In genomic region chr2:166592034-166592912, GRCm38 (mm10) we compare ENCODE assay signal across 8 mouse cellular contexts.
A peak's percentile ranks its signal among the peaks of the same experiment; 100 is the strongest.
DNase-seq lines count a peak whose midpoint lies in the region; ATAC-seq lines count a peak whose summit lies in the region.

No protein-coding gene starts in this region.

- no peak overlapping the region for H3K4me2 ChIP-seq in hindbrain, embryonic 15.5 days

- peak; percentile 43 for DNase-seq in Muller cell, postnatal 12 days (ENCODE audit: inconsistent ontology term)
- DNase-seq in cerebellum, adult 11-12 months: peak; percentile 77
- DNase-seq in forelimb bud, embryonic 11.5 days (ENCODE audit: low read depth, low spot score): peak; percentile 75
- DNase-seq in left cerebral cortex, adult 18-20 months (ENCODE audit: low spot score in 2 of 2): peak; percentile 84 to 87
- DNase-seq in midbrain, embryonic 10.5 days (ENCODE audit: low spot score): peak; percentile 74
- DNase-seq in right cerebral cortex, postnatal 36 days (ENCODE audit: low spot score in 2 of 2): peak; percentile 67 to 73
- peak; percentile 63 to 80 for DNase-seq in urinary bladder, postnatal 4 days (ENCODE audit: low spot score in 2 of 2)

- H3K4me3 ChIP-seq in hindbrain, embryonic 15.5 days: no peak overlapping the region
- H3K4me3 ChIP-seq in midbrain, embryonic 10.5 days: no peak overlapping the region

- 41% methylated on average over 21 of the region's 21 CpGs for WGBS in hindbrain, embryonic 15.5 days
- 43% methylated on average over 21 of the region's 21 CpGs for WGBS in midbrain, embryonic 10.5 days

- peak; percentile 66; the same call in 1 of the 2 replicates for ATAC-seq in hindbrain, embryonic 15.5 days (ENCODE audit: low FRiP score, low read depth)

- H3K9ac ChIP-seq in hindbrain, embryonic 15.5 days: no peak overlapping the region

- H3K27ac ChIP-seq in hindbrain, embryonic 15.5 days (replicated peaks): no peak overlapping the region
- no peak overlapping the region; the same call in 1 of the 2 replicates for H3K27ac ChIP-seq in midbrain, embryonic 10.5 days (replicated peaks)

- no peaks in the 10 kb centered on the region for H3K4me1 ChIP-seq in hindbrain, embryonic 15.5 days (replicated peaks)
- H3K4me1 ChIP-seq in midbrain, embryonic 10.5 days: 0 out of 2 replicates have a peak, but pooled peaks cover 4% of the 10 kb centered on the region

- no peaks in the 10 kb centered on the region for H3K36me3 ChIP-seq in hindbrain, embryonic 15.5 days
- H3K36me3 ChIP-seq in midbrain, embryonic 10.5 days: peaks cover 84% of the 10 kb centered on the region

- H3K9me3 ChIP-seq in hindbrain, embryonic 15.5 days: no peaks in the 10 kb centered on the region
- no peaks in the 10 kb centered on the region for H3K9me3 ChIP-seq in midbrain, embryonic 10.5 days (replicated peaks)

- no peaks in the 10 kb centered on the region for H3K27me3 ChIP-seq in hindbrain, embryonic 15.5 days
- H3K27me3 ChIP-seq in midbrain, embryonic 10.5 days (ENCODE audit: low read depth, poor library complexity, severe bottlenecking): no peaks in the 10 kb centered on the region
